Mouse (Mus musculus) heart, embryonic 16.5 days (tissue): ENCODE data around the gene Impdh2. TPM values are rescaled to one million over a fixed set of nuclear protein-coding genes. Genes with fewer than 3 reads are reported as not detected.

Experiments used
- ATAC-seq: fragments of 200-750 bp; cut with Nextera tagmentation; replicated peaks from 2 replicates; pipeline ENCODE4 v1.8.0; 2017; ENCODE audit warnings: moderate number of reproducible peaks; ENCODE audit not compliant: insufficient read depth, low FRiP score; ENCODE audit errors: extremely low read depth
- H3K27ac ChIP-seq: fragments of 300-500 bp; sonication (generic); 2 replicates; pipeline ENCODE4 v1.5.1; 2014; ENCODE audit warnings: mild to moderate bottlenecking, low read length, control low read depth, moderate library complexity
- H3K27me3 ChIP-seq: fragments of 300-500 bp; sonication (generic); 2 replicates; pipeline ENCODE4 v1.6.1; 2014; ENCODE audit warnings: low read length, mixed read lengths; ENCODE audit not compliant: control insufficient read depth, insufficient read depth
- H3K36me3 ChIP-seq: fragments of 300-500 bp; sonication (generic); 2 replicates; pipeline ENCODE4 v1.6.1; 2014; ENCODE audit not compliant: control insufficient read depth, insufficient read depth
- H3K4me1 ChIP-seq: fragments of 300-500 bp; sonication (generic); 2 replicates; pipeline ENCODE4 v1.6.1; 2014; ENCODE audit warnings: low read length, mixed read lengths; ENCODE audit not compliant: control insufficient read depth, insufficient read depth
- H3K4me2 ChIP-seq: fragments of 300-500 bp; sonication (generic); 2 replicates; pipeline ENCODE4 v1.6.1; 2014; ENCODE audit warnings: low read depth, mild to moderate bottlenecking, control low read depth, low read length
- H3K4me3 ChIP-seq: fragments of 300-500 bp; sonication (generic); 2 replicates; pipeline ENCODE4 v1.5.1; 2014; ENCODE audit warnings: mild to moderate bottlenecking, control low read depth, low read length
- H3K9ac ChIP-seq: fragments of 300-500 bp; sonication (generic); 2 replicates; pipeline ENCODE4 v1.6.1; 2014; ENCODE audit warnings: low read length, control low read depth
- H3K9me3 ChIP-seq: fragments of 300-500 bp; sonication (generic); replicated peaks from 2 replicates; pipeline ENCODE4 v1.6.1; 2016; ENCODE audit warnings: low read length; ENCODE audit not compliant: control insufficient read depth
- WGBS: fragments of 180-500 bp; shearing (Covaris S2); extraction: QIAGEN DNeasy Blood & Tissue Kit; methylation state at CpG from one replicate; pipeline ENCODE4 v1.1.7; 2014; 5-methylcytosine and 5-hydroxymethylcytosine counted together
- polyA plus RNA-seq: library from polyadenylated mRNA; unstranded; fragments of >200 nt; fragmentation: Nextera tagmentation; extraction: Ambion mirVana; gene quantifications from 2 replicates; pipeline ENCODE4 v1.2.1, GENCODE M21; 2015

Impdh2 gene
- polyA plus RNA-seq, 1 experiment from 2014 or later = 91.7 TPM

DNA sequence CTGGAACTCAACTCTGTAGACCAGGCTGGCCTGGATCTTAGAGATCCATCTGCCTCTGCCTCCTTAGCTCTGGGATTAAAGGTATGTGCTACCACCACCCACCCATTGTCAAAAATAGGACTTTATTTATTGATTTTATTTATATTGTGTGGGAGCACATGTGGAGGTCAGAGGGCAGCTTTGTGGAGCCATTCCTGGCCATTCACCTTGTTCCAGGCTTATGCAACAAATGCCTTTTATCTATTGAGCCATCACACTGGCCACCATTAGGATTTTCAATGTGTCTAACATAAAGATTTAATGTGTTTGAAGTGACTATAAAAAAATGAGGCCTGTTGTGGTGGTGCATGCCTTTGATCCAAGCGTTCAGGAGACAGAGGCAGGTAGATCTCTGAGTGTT, 28.6 kb upstream of the Impdh2 start:
- 91% methylated on average over 1 of the region's 1 CpGs for WGBS
- H3K4me1 ChIP-seq = no peaks in the 10 kb centered on the region
- no peak overlapping the region for H3K4me3 ChIP-seq
- ATAC-seq = no peak
- no peaks in the 10 kb centered on the region for H3K27me3 ChIP-seq
- peaks cover 56% of the 10 kb centered on the region for H3K36me3 ChIP-seq
- H3K9ac ChIP-seq = no peak overlapping the region
- H3K9me3 ChIP-seq = no peaks in the 10 kb centered on the region
- no peak overlapping the region for H3K4me2 ChIP-seq
- no peak overlapping the region for H3K27ac ChIP-seq

DNA sequence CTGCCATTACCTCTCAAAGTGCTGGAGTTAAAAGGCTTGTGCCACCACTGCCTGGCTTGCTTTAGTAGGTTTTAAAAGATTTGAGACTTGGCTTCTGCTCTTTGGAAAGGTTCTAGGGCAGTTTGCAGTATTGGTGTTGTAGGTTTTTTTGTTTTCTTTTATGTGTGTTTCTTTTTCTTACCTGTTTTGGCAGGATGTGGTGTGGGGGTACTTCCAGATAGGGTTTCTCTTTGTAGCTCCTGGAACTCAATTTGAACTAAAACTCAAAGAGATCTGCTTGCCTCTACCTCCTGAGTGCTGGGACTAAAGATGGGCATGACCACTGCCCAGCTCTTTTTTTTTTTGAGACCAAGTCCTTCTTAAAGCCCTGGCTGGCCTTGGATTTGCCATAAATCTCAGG, 19.2 kb upstream of the Impdh2 start:
- no peaks in the 10 kb centered on the region for H3K9me3 ChIP-seq
- no peak overlapping the region for H3K4me3 ChIP-seq
- H3K4me1 ChIP-seq = no peaks in the 10 kb centered on the region
- H3K4me2 ChIP-seq = no peak overlapping the region
- ATAC-seq = no peak
- H3K9ac ChIP-seq = no peak overlapping the region
- no peaks in the 10 kb centered on the region for H3K27me3 ChIP-seq
- H3K36me3 ChIP-seq = peaks cover 74% of the 10 kb centered on the region
- H3K27ac ChIP-seq = no peak overlapping the region

DNA sequence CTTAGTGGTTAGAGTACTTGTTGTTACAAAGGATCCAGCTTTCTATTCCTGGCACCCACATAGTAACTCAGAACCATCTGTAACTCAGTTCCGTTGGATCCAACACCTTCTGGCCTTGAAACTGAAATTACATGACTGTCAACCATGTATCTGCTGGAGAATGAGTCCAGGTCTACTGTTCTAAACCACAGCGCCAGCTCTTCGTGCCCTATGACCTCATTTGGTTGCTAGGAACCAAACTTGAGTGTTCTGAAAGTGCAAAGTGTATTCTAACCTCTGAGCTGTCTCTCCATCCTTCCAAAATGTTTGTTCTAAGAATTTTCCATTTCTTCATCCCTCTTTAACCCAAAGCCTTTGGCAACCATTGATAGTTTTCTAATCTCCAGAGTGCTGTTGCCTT, 14.1 kb upstream of the Impdh2 start:
- Histone ChIP-seq H3K36me3 (peaks cover 63% of the 10 kb centered on the region), H3K27ac (no peak overlapping the region), H3K9me3 (no peaks in the 10 kb centered on the region), H3K4me2 (no peak overlapping the region), H3K4me3 (no peak overlapping the region), H3K4me1 (no peaks in the 10 kb centered on the region), H3K9ac (no peak overlapping the region), H3K27me3 (no peaks in the 10 kb centered on the region)
- WGBS = 92% methylated on average over 3 of the region's 3 CpGs
- ATAC-seq = no peak

DNA sequence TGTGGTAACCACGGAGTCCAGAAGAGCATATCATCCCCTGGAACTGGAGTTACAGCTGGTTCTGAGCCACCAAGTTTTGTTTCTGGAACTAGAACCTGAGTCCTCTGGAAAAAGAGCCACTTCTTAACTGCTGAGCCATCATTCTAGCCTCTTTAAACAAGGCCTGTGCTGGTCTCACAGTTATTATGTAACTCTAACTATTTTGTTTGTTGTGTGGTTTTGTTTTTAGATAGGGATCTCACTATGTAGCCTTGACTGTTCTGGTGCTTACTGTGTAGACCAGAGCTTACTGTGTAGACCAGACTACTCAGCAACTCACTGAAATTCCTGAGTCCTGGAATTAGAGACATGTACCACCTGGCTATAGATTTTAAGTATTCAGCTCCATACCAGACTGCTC, 13.2 kb upstream of the Impdh2 start:
- no peak overlapping the region for H3K27ac ChIP-seq
- WGBS = 86% methylated on average over 1 of the region's 1 CpGs
- no peak overlapping the region for H3K4me2 ChIP-seq
- no peaks in the 10 kb centered on the region for H3K27me3 ChIP-seq
- no peak overlapping the region for H3K4me3 ChIP-seq
- H3K9me3 ChIP-seq = no peaks in the 10 kb centered on the region
- H3K4me1 ChIP-seq = no peaks in the 10 kb centered on the region
- no peak overlapping the region for H3K9ac ChIP-seq
- H3K36me3 ChIP-seq = peaks cover 58% of the 10 kb centered on the region
- no peak for ATAC-seq

DNA sequence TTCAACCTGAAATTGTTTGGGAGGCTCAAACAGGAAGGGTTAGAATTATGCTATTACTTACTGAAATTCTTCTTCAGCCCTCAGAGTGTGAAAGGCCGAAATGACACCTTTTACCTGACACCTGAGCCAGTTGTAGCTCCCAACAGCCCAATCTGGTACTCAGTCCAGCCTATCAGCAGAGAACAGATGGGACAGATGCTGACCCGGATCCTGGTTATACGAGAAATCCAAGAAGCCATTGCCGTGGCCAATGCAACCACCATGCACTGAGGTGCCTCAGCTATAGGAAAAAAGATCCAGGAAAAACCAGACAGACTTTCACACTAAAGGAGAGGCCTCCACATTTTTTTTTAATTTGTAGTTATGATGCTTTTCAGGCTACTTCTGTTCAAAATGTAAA, 917 bp upstream of the Impdh2 start:
- H3K9ac ChIP-seq = no peak overlapping the region
- no peak for ATAC-seq
- H3K36me3 ChIP-seq = peaks cover 57% of the 10 kb centered on the region
- H3K9me3 ChIP-seq = no peaks in the 10 kb centered on the region
- H3K4me3 ChIP-seq = no peak overlapping the region
- H3K4me2 ChIP-seq = no peak overlapping the region
- no peaks in the 10 kb centered on the region for H3K27me3 ChIP-seq
- peaks cover 9% of the 10 kb centered on the region for H3K4me1 ChIP-seq
- no peak overlapping the region for H3K27ac ChIP-seq
- 83% methylated on average over 4 of the region's 4 CpGs for WGBS

DNA sequence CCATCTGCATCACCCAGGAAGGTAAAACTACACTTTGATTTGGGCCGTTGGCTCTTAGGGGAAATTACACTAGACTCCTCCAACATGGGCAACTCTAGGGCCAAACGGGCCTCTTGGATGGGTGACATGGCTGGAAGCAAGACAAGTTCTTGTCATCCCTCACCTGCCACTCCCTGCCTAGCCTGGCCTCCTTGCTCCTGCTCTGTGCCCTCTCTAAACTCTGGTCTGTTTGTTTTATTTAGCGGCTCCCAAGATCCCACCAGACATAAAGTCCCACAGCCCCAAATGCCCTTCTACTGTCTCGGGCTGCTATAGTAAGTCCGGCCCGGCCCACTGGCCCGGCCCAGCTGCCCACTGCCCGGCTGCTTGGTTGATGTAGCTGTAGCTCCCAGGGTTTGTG, 3.6 kb downstream of the Impdh2 start:
- Histone ChIP-seq H3K4me2 (no peak overlapping the region), H3K36me3 (peaks cover 38% of the 10 kb centered on the region), H3K9me3 (no peaks in the 10 kb centered on the region), H3K27me3 (no peaks in the 10 kb centered on the region), H3K9ac (no peak overlapping the region), H3K27ac (no peak overlapping the region), H3K4me3 (no peak overlapping the region), H3K4me1 (peaks cover 23% of the 10 kb centered on the region)
- no peak for ATAC-seq
- 89% methylated on average over 8 of the region's 8 CpGs for WGBS

DNA sequence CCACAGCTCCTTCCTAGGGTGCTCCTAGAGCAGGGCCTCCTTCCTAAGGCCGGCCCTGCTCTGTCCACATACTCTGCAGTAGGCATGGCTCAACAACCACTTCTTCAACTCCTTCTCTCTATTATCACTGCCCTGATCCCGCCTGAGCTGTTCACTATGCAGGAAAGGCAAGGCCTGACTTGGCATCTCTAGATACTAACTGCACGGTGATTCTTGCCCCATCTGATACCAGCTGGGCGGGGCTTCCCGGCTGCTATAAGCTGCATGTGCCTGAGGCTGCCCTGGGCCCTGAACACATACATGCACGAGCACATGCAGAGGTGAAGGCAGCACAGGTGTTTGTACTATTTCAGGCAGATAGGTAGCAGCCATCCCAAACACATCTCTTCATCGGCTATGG, 4.0 kb downstream of the Impdh2 start:
- no peak overlapping the region for H3K4me3 ChIP-seq
- 90% methylated on average over 7 of the region's 7 CpGs for WGBS
- no peak for ATAC-seq
- H3K9ac ChIP-seq = no peak overlapping the region
- H3K27ac ChIP-seq = no peak overlapping the region
- H3K9me3 ChIP-seq = no peaks in the 10 kb centered on the region
- H3K4me2 ChIP-seq = no peak overlapping the region
- no peaks in the 10 kb centered on the region for H3K27me3 ChIP-seq
- H3K36me3 ChIP-seq = peaks cover 34% of the 10 kb centered on the region
- H3K4me1 ChIP-seq = peaks cover 28% of the 10 kb centered on the region

DNA sequence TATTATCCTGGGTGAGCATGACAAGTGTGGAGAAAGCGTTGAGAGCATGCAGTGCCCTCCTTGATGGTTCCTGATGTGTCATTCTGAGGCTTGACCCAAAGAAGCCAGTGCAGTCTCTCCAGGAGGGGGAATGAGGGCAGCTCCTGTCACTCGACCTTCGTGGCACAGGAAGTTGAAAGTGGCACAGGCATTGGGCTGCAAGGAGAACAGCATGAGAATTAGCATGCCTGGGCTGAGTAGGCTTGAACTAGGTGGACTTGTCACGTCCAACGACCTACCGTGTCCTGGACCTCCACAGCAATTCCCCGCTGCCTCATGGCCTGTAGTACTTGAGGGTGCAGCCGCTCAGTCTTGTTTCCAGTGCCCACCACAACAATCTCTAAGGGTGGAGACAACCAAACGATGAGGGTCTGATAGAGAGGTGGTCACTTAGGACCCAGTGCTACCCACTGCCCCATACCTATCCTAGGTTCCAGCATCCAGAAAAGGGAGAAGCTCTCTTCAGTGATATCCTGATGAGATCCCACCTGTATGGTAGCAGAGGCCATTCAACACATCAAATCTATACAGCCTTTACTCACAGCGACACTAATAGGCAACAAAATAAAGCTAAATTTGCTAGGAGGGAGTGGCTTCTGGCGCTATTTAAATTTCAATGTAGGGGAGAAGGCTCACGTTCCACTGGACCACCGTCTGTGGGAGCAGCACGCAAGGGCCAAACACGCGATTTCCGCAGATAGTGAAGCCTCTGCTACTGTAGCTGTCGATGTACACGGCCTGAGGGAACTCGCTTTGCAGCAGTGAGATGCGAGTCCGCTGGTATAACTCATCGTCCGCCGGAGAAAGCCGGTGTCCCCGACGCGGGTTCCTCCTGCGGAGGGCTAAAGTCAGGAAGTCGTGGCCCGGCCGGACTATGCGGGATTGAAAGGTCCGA, 6.1 kb downstream of the Impdh2 start:
- WGBS = 10% methylated on average over 35 of the region's 35 CpGs
- Histone ChIP-seq H3K27ac (peak overlapping the region; percentile 98), H3K9me3 (no peaks in the 10 kb centered on the region), H3K4me2 (peak overlapping the region; percentile 100), H3K4me3 (peak overlapping the region; percentile 86), H3K36me3 (peaks cover 29% of the 10 kb centered on the region), H3K4me1 (peaks cover 37% of the 10 kb centered on the region), H3K9ac (peak overlapping the region; percentile 80), H3K27me3 (no peaks in the 10 kb centered on the region)
- peak; percentile 0; the same call in 1 of the 2 replicates for ATAC-seq

DNA sequence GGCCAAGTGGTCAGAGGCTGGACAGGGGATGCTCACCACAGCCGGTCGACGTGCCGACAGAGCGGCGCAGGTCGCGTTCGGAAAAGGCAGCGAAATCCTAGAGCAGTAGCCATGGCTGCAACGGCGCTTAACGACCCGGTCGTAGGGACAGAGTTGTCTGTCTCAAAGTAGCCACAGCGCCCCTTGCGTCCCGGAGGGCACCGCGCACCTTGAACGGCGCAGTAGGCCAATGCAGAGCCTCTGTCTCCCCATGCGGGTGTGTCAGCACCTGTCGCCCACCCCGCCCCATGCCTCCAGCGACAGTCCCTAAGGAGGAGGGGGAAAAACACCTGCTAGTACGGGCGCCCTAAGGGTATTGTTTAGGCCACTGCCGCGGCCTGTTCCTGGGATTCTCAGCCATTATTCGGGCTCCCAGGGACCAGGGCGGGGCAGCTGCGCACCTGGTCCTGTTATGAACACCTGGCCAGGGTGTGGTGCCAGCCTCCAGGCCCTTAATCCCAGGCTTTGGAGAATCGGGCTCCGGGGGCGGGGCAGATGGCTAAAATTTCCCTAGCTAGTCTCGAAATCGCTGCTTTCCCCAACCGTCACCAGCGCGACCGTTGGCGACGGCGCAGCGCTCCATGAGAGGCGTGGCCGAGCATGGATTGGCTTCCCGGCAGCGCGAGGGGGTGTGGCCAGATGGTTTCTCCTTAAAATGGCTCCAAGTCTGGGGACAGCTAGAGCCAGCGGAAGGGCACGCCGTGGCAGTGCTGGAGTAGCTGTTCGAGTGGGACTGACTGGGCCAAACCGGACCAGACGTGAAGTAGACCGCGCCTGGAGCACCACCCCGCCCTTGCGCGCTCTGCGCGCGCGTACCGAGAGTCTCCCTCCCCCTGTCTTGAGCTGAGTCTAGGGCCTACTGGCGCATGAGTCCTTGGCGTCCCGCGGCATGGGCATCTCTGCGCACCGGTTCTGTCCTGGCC, 7.0 kb downstream of the Impdh2 start, which contains the start of gene Ndufaf3:
Gene Ndufaf3 (minus strand): TSS at position 620 of the 962 bp plus-strand sequence.
- WGBS = under 1% methylated on average over 73 of the region's 73 CpGs
- Histone ChIP-seq H3K4me2 (peak within 1 kb of the TSS; percentile 100), H3K4me3 (peak within 1 kb of the TSS; percentile 86), H3K27me3 (no peaks in the 10 kb centered on the region), H3K9me3 (no peaks in the 10 kb centered on the region), H3K9ac (peak within 1 kb of the TSS; percentile 80), H3K4me1 (peaks cover 31% of the 10 kb centered on the region), H3K36me3 (peaks cover 33% of the 10 kb centered on the region), H3K27ac (peak within 1 kb of the TSS; percentile 98)
- peak; percentile 83 for ATAC-seq
